Mouse (Mus musculus): ENCODE results near the gene Sptbn4. TPM values are rescaled to one million over a fixed set of nuclear protein-coding genes. Genes with fewer than 3 reads are reported as not detected.

Gene Sptbn4
- polyA plus RNA-seq, 1 experiment from 2014 or later, result 3.7 TPM

- 9% methylated on average over 26 of the region's 27 CpGs for WGBS
- ATAC-seq (ENCODE audit: low FRiP score), result no peak
- H3K9ac ChIP-seq (replicated peaks), result 0 out of 2 replicates have a peak within 1 kb of the TSS, but pooled peaks have one; percentile 21
Measured at GRCm38 (mm10) chr7:27356861-27357594, 90.5 kb downstream of the Sptbn4 start, which contains the start of gene Gm20479. Gene Gm20479, minus strand, starts transcription at chr7:27357419.

GRCm38 (mm10) chr7:27356248-27356647 is 91.2 kb downstream of the Sptbn4 start:
- ATAC-seq (ENCODE audit: low FRiP score), result peak; percentile 38
- Histone ChIP-seq H3K27ac (replicated peaks) (no peak overlapping the region; the same call in 1 of the 2 replicates), H3K4me1 (peaks cover 32% of the 10 kb centered on the region)

More at GRCm38 (mm10) chr7:27356861-27357594, 90.5 kb downstream of the Sptbn4 start, which contains the start of gene Gm20479:
- Histone ChIP-seq H3K27me3 (replicated peaks) (peaks cover 35% of the 10 kb centered on the region), H3K4me2 (peak within 1 kb of the TSS; percentile 80), H3K36me3 (no peaks in the 10 kb centered on the region; the same call in none of the 2 replicates), H3K4me1 (peaks cover 32% of the 10 kb centered on the region), H3K4me3 (replicated peaks) (peak within 1 kb of the TSS; percentile 75), H3K27ac (replicated peaks) (no peak within 1 kb of the TSS; the same call in 1 of the 2 replicates), H3K9me3 (replicated peaks) (no peaks in the 10 kb centered on the region)

GRCm38 (mm10) chr7:27355745-27356240 is 91.7 kb downstream of the Sptbn4 start, which contains the start of gene Shkbp1:
Gene Shkbp1, minus strand, starts transcription at chr7:27356019.
- Histone ChIP-seq H3K9me3 (replicated peaks) (no peaks in the 10 kb centered on the region), H3K4me3 (replicated peaks) (peak within 1 kb of the TSS; percentile 75), H3K9ac (replicated peaks) (peak within 1 kb of the TSS; percentile 66), H3K27me3 (replicated peaks) (peaks cover 35% of the 10 kb centered on the region), H3K36me3 (peaks cover under 1% of the 10 kb centered on the region), H3K27ac (replicated peaks) (peak within 1 kb of the TSS; percentile 64), H3K4me2 (peak within 1 kb of the TSS; percentile 80), H3K4me1 (peaks cover 28% of the 10 kb centered on the region)
- ATAC-seq (ENCODE audit: low FRiP score), result peak; percentile 92
- WGBS, result under 1% methylated on average over 34 of the region's 34 CpGs

More at GRCm38 (mm10) chr7:27356248-27356647, 91.2 kb downstream of the Sptbn4 start:
- Histone ChIP-seq H3K9me3 (replicated peaks) (no peaks in the 10 kb centered on the region), H3K9ac (replicated peaks) (0 out of 2 replicates have a peak overlapping the region, but pooled peaks have one; percentile 21), H3K36me3 (no peaks in the 10 kb centered on the region; the same call in none of the 2 replicates), H3K4me2 (peak overlapping the region; percentile 80), H3K4me3 (replicated peaks) (peak overlapping the region; percentile 75), H3K27me3 (replicated peaks) (peaks cover 35% of the 10 kb centered on the region)
- WGBS, result under 1% methylated on average over 16 of the region's 16 CpGs

- WGBS, result 6% methylated on average over 14 of the region's 14 CpGs
- H3K9me3 ChIP-seq (replicated peaks), result no peaks in the 10 kb centered on the region
- ATAC-seq (ENCODE audit: low FRiP score), result peak; percentile 9; the same call in 1 of the 2 replicates
Measured at GRCm38 (mm10) chr7:27355261-27355660, 92.2 kb downstream of the Sptbn4 start.

GRCm38 (mm10) chr7:27354783-27355182 is 92.7 kb downstream of the Sptbn4 start:
- peak overlapping the region; percentile 75 for H3K4me3 ChIP-seq (replicated peaks)

More at GRCm38 (mm10) chr7:27355261-27355660, 92.2 kb downstream of the Sptbn4 start:
- H3K27ac ChIP-seq (replicated peaks), result peak overlapping the region; percentile 64
- H3K9ac ChIP-seq (replicated peaks), result peak overlapping the region; percentile 66
- peak overlapping the region; percentile 75 for H3K4me3 ChIP-seq (replicated peaks)
- H3K36me3 ChIP-seq, result peaks cover 6% of the 10 kb centered on the region
- H3K27me3 ChIP-seq (replicated peaks), result peaks cover 35% of the 10 kb centered on the region
- H3K4me2 ChIP-seq, result peak overlapping the region; percentile 80
- H3K4me1 ChIP-seq, result peaks cover 28% of the 10 kb centered on the region

GRCm38 (mm10) chr7:27354144-27354543 is 93.3 kb downstream of the Sptbn4 start:
- Histone ChIP-seq H3K27ac (replicated peaks) (no peak overlapping the region), H3K4me1 (peaks cover 28% of the 10 kb centered on the region), H3K27me3 (replicated peaks) (peaks cover 26% of the 10 kb centered on the region), H3K9ac (replicated peaks) (no peak overlapping the region), H3K4me3 (replicated peaks) (peak overlapping the region; percentile 75), H3K4me2 (peak overlapping the region; percentile 80), H3K9me3 (replicated peaks) (no peaks in the 10 kb centered on the region), H3K36me3 (peaks cover 10% of the 10 kb centered on the region)
- ATAC-seq (ENCODE audit: low FRiP score), result peak; percentile 14; the same call in 1 of the 2 replicates
- WGBS, result 26% methylated on average over 6 of the region's 6 CpGs

More at GRCm38 (mm10) chr7:27354783-27355182, 92.7 kb downstream of the Sptbn4 start:
- no peak for ATAC-seq (ENCODE audit: low FRiP score)
- Histone ChIP-seq H3K9ac (replicated peaks) (peak overlapping the region; percentile 66), H3K4me1 (peaks cover 28% of the 10 kb centered on the region), H3K27ac (replicated peaks) (no peak overlapping the region), H3K4me2 (peak overlapping the region; percentile 80), H3K27me3 (replicated peaks) (peaks cover 32% of the 10 kb centered on the region), H3K36me3 (peaks cover 7% of the 10 kb centered on the region), H3K9me3 (replicated peaks) (no peaks in the 10 kb centered on the region)
- 52% methylated on average over 4 of the region's 4 CpGs for WGBS

GRCm38 (mm10) chr7:27345444-27345843 is 102.0 kb downstream of the Sptbn4 start:
- H3K27ac ChIP-seq (replicated peaks), result no peak overlapping the region
- WGBS, result 26% methylated on average over 6 of the region's 6 CpGs
- no peak for ATAC-seq (ENCODE audit: low FRiP score)
- no peak overlapping the region for H3K4me2 ChIP-seq
- H3K27me3 ChIP-seq (replicated peaks), result no peaks in the 10 kb centered on the region
- peaks cover 57% of the 10 kb centered on the region for H3K36me3 ChIP-seq
- H3K9ac ChIP-seq (replicated peaks), result no peak overlapping the region
- no peaks in the 10 kb centered on the region for H3K9me3 ChIP-seq (replicated peaks)
- H3K4me1 ChIP-seq, result no peaks in the 10 kb centered on the region
- no peak overlapping the region for H3K4me3 ChIP-seq (replicated peaks)

- peaks cover 39% of the 10 kb centered on the region for H3K36me3 ChIP-seq
- H3K4me3 ChIP-seq (replicated peaks), result no peak overlapping the region
- no peak overlapping the region for H3K4me2 ChIP-seq
- peaks cover 12% of the 10 kb centered on the region for H3K4me1 ChIP-seq
- WGBS, result 49% methylated on average over 4 of the region's 4 CpGs
- no peak for ATAC-seq (ENCODE audit: low FRiP score)
- no peak overlapping the region for H3K9ac ChIP-seq (replicated peaks)
- no peaks in the 10 kb centered on the region for H3K9me3 ChIP-seq (replicated peaks)
- H3K27me3 ChIP-seq (replicated peaks), result peaks cover 10% of the 10 kb centered on the region
- no peak overlapping the region for H3K27ac ChIP-seq (replicated peaks)
Measured at GRCm38 (mm10) chr7:27342595-27342994, 104.9 kb downstream of the Sptbn4 start.

GRCm38 (mm10) chr7:27339519-27339918 is 108.0 kb downstream of the Sptbn4 start:
- no peaks in the 10 kb centered on the region for H3K9me3 ChIP-seq (replicated peaks)
- 25% methylated on average over 7 of the region's 7 CpGs for WGBS
- H3K27ac ChIP-seq (replicated peaks), result no peak overlapping the region; the same call in 1 of the 2 replicates
- peak overlapping the region; percentile 52 for H3K4me2 ChIP-seq
- peaks cover 33% of the 10 kb centered on the region for H3K4me1 ChIP-seq
- peak overlapping the region; percentile 27 for H3K4me3 ChIP-seq (replicated peaks)
- H3K9ac ChIP-seq (replicated peaks), result peak overlapping the region; percentile 29; the same call in 1 of the 2 replicates
- H3K27me3 ChIP-seq (replicated peaks), result peaks cover 38% of the 10 kb centered on the region
- peaks cover 18% of the 10 kb centered on the region for H3K36me3 ChIP-seq
- peak; percentile 59; the same call in 1 of the 2 replicates for ATAC-seq (ENCODE audit: low FRiP score)

- Histone ChIP-seq H3K4me2 (peak overlapping the region; percentile 52), H3K27ac (replicated peaks) (no peak overlapping the region; the same call in 1 of the 2 replicates), H3K4me1 (peaks cover 37% of the 10 kb centered on the region), H3K4me3 (replicated peaks) (peak overlapping the region; percentile 27), H3K9me3 (replicated peaks) (no peaks in the 10 kb centered on the region), H3K27me3 (replicated peaks) (peaks cover 42% of the 10 kb centered on the region), H3K36me3 (peaks cover 16% of the 10 kb centered on the region), H3K9ac (replicated peaks) (peak overlapping the region; percentile 29; the same call in 1 of the 2 replicates)
- 57% methylated on average over 4 of the region's 4 CpGs for WGBS
- peak; percentile 13; the same call in 1 of the 2 replicates for ATAC-seq (ENCODE audit: low FRiP score)
Measured at GRCm38 (mm10) chr7:27339114-27339513, 108.4 kb downstream of the Sptbn4 start.

- peaks cover 55% of the 10 kb centered on the region for H3K4me1 ChIP-seq
- peaks cover 59% of the 10 kb centered on the region for H3K27me3 ChIP-seq (replicated peaks)
- H3K9ac ChIP-seq (replicated peaks), result peak within 1 kb of the TSS; percentile 20; the same call in 1 of the 2 replicates
- H3K9me3 ChIP-seq (replicated peaks), result no peaks in the 10 kb centered on the region
- H3K36me3 ChIP-seq, result peaks cover 6% of the 10 kb centered on the region
- peak within 1 kb of the TSS; percentile 59 for H3K4me2 ChIP-seq
- 2% methylated on average over 36 of the region's 36 CpGs for WGBS
- no peak for ATAC-seq (ENCODE audit: low FRiP score)
- H3K4me3 ChIP-seq (replicated peaks), result peak within 1 kb of the TSS; percentile 38
- H3K27ac ChIP-seq (replicated peaks), result no peak within 1 kb of the TSS
Measured at GRCm38 (mm10) chr7:27337175-27337853, 110.2 kb downstream of the Sptbn4 start, which contains the start of gene Ltbp4. Gene Ltbp4, minus strand, starts transcription at chr7:27337692.

Measured in neural tube, embryonic 15.5 days (tissue).